Mouse (Mus musculus) Patski (cell line): Measurements from ENCODE around the gene Pygb. TPM values are rescaled to one million over a fixed set of nuclear protein-coding genes. Genes with fewer than 3 reads are reported as not detected.

Experiments
- ATAC-seq: fragments of 100-300 bp; one replicate; pipeline ENCODE4 v1.8.0; 2021
- CTCF ChIA-PET: fragments of 350-600 bp; sonication (Branson Sonifier 250); formaldehyde crosslinking; loops from one replicate; lab custom pipeline; 2022; ENCODE audit warnings: inconsistent platforms; lab: Charles Lee
- POLR2A ChIA-PET: fragments of 350-600 bp; sonication (Branson Sonifier 250); formaldehyde crosslinking; loops from one replicate; lab custom pipeline; 2022; ENCODE audit warnings: antibody characterized with exemption, inconsistent platforms; lab: Charles Lee
- DNase-seq: peaks from one replicate; pipeline ENCODE4 v3.0.0-alpha.2; 2011; ENCODE audit warnings: low read depth, low spot score
- H3K27me3 ChIP-seq: fragments of 371-371 bp; one replicate; pipeline ENCODE4 v1.5.1; 2021
- CTCF ChIP-seq: fragments of 100-300 bp; IDR thresholded peaks from one replicate; pipeline ENCODE4 v1.5.1; 2021
- in situ Hi-C: fragments of 300-500 bp; cut with MboI; formaldehyde crosslinking; loops from 3 replicates; pipeline ENCODE4 v1.11.1; 2018; ENCODE audit warnings: low pct_unique_long_range_greater_than_20kb, mixed read lengths
- polyA plus RNA-seq: library from polyadenylated mRNA; unstranded; gene quantifications from one replicate; pipeline ENCODE4 v1.2.3, GENCODE M21; 2021

The Pygb gene
- polyA plus RNA-seq, 1 experiment from 2014 or later, result 66.6 TPM

DNA sequence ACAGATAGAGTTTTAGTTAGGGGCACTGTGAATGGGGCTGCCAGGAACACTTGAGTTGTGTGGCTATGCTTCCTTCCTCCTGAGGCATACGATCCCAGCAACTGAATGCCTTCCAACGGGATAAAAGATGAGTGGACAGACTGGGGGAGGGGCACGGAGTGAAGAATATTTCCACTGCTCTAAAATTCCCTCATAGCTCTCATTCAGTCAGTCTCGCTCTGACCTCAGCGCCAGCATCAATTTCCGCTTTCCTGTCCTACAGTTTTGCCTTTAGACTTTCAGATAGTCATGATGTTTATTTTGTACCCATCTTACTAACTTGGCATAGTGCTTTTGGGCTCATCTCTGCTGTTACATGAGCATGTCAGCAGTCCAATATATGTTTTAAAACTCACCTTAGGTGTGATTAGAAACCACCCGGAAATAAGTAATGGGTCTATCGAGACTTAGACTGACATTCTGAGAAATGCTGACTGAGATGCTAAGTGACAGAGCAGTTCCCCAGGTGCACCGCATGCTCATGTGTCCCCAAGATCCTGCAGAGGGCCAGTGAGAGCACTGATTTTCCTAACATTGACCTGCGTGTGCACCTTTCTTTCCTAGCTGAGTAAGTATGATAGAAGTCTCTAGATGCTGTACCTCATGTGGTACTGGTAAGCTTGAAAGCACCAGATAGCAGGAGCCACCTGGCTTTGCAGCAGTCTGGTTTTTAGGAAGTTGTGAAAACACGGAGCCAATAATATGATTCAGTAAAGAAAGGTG, 73.4 kb downstream of the Pygb start:
- ChIA-PET POLR2A (no interaction called here), CTCF (interaction anchor here (1.2 to 1.7 kb wide), 3 partner anchors 9 to 22 kb away, joined by 3 to 5 read pairs (median 4); no protein-coding TSS in a partner anchor)
- ATAC-seq (no peak), DNase-seq (no peak)
- in situ Hi-C loops, result no loop called here
- no peak for TF ChIP-seq CTCF
- H3K27me3 ChIP-seq, result no peaks in the 10 kb centered on the region

DNA sequence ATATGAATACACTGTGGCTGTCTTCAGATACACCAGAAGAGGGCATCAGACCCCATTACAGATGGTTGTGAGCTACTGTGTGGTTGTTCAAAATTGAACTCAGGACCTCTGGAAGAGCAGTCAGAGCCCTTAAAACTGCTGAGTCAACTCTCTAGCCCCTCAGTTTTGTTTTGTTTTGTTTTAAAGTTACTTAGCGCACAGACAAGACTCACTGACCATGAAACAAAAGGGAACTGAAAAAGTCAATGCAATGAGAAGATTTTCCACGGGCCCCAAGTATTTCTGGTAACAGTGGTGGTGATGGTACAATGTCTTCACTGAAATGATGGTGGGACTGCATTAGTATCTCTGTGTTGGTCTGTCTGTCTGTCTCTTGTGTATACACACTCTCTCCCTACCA, 74.6 kb downstream of the Pygb start:
- in situ Hi-C loops, result no loop called here

DNA sequence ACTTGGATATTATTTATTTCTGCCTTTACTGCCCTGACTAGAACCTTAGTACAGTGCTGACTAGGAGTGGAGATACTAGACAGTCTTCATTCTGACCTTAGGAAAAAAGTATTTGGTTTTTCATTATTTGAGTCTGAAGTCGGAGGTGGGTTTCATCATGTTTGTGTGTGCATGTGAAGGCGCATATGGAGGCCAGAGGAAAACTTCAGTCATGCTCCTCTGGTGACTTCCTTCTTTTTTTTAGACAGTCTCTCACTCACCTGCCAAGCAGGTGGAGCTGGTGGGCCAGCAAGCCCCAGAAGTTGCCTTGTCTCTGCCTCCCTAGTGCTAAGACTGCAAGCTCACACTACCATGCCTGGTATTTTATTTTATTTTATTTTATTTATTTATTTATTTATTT, 80.5 kb downstream of the Pygb start:
- CTCF ChIA-PET, result no interaction called here
- TF ChIP-seq CTCF, result no peak

More for the DNA sequence above, 74.6 kb downstream of the Pygb start:
- ChIA-PET POLR2A (interaction anchor here (0.6 kb wide), 1 partner anchor 674 kb away, joined by 3 read pairs; no protein-coding TSS in a partner anchor), CTCF (interaction anchor here (0.8 to 1.4 kb wide), 3 partner anchors 13 to 137 kb away, joined by 3 to 4 read pairs (median 3); no protein-coding TSS in a partner anchor)
- no peak for ATAC-seq
- H3K27me3 ChIP-seq, result no peaks in the 10 kb centered on the region
- no peak for TF ChIP-seq CTCF
- DNase-seq, result no peak

DNA sequence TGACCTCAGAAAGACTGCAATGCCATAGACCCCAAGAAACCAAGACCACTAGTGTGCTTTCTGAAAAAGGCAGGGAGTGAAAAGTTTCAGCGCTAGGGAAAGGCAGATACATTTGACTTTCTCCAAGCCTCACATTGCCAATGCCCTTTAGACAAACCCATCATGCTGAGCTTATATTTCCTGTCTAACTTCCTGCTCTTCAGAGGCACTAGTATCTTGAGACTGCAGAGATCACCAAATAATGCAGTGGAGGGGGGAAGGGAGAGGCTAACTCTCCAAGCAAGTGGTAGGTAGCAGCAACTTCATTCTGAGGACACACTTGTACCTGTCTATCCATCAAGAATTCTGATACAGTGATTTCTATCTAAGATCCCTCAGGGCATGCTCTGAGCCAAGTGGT, 82.9 kb downstream of the Pygb start:
- in situ Hi-C loops, result no loop called here
- DNase-seq, result no peak
- CTCF ChIA-PET, result interaction anchor here (0.9 kb wide), 1 partner anchor 25 kb away, joined by 4 read pairs; no protein-coding TSS in a partner anchor
- POLR2A ChIA-PET, result interaction anchor here (0.6 kb wide), 1 partner anchor 31 kb away, joined by 4 read pairs; no protein-coding TSS in a partner anchor
- no peak for TF ChIP-seq CTCF
- no peaks in the 10 kb centered on the region for H3K27me3 ChIP-seq
- ATAC-seq, result no peak

More for the DNA sequence above, 80.5 kb downstream of the Pygb start:
- DNase-seq (no peak), ATAC-seq (no peak)
- POLR2A ChIA-PET, result no interaction called here
- in situ Hi-C loops, result no loop called here
- H3K27me3 ChIP-seq, result no peaks in the 10 kb centered on the region

- no peak for DNase-seq
- TF ChIP-seq CTCF, result no peak
- no peak for ATAC-seq
- CTCF ChIA-PET, result interaction anchor here (1.0 to 2.2 kb wide), 2 partner anchors 13 to 14 kb away, joined by 3 to 7 read pairs; no protein-coding TSS in a partner anchor
- POLR2A ChIA-PET, result interaction anchor here (0.6 kb wide), 1 partner anchor 13 kb away, joined by 4 read pairs; no protein-coding TSS in a partner anchor
- in situ Hi-C loops, result no loop called here
- no peaks in the 10 kb centered on the region for H3K27me3 ChIP-seq
Measured at GRCm38 (mm10) chr2:150874508-150874907, 88.0 kb downstream of the Pygb start.

DNA sequence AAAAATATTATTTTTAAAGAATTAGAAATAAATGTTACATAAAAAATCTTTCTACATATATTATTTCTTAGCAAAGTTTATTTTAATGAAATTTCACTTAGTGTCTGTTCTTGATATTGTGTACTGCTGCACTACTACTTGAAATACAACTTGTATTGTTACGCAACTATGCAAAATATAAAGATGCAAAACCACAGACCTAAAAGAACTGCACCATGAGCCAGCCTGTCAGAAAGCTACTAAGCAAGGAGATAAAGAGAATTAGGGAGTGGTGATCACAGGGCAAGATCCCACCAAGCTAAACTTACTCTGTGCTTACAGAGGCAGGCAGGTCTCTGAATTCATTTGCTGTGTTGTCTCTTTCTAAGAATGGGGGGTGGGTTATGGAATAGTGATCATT, 88.7 kb downstream of the Pygb start:
- ChIA-PET POLR2A (no interaction called here), CTCF (interaction anchor here (2.2 kb wide), 1 partner anchor 14 kb away, joined by 7 read pairs; no protein-coding TSS in a partner anchor)
- in situ Hi-C loops, result no loop called here
- ATAC-seq (no peak), DNase-seq (no peak)
- TF ChIP-seq CTCF, result no peak
- no peaks in the 10 kb centered on the region for H3K27me3 ChIP-seq

DNA sequence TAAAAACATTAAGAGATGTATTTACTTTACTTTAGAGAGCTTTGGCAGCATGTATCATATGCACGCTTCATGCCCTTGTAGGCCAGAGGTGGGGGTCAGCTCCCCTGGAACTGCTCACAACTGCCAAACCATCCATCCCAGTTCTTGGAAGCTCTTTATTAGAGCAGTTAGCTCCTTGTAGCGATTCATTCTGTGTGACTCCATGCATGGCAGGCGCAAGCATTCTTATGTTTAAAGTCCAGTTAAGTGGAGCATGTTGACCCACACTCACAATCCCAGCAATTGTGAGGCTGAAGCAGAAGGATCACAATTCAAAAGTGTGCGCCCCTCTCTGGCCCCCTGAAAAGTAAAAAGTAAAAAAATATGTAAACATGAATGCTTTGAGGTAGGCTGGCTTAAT, 91.0 kb downstream of the Pygb start:
- DNase-seq (no peak), ATAC-seq (no peak)
- no peaks in the 10 kb centered on the region for H3K27me3 ChIP-seq
- in situ Hi-C loops, result no loop called here
- no peak for TF ChIP-seq CTCF
- POLR2A ChIA-PET, result no interaction called here
- CTCF ChIA-PET, result interaction anchor here (1.4 kb wide), 1 partner anchor 14 kb away, joined by 3 read pairs; no protein-coding TSS in a partner anchor

Other genes starting within 250 kb of the Pygb start
- not detected for gene Cst7, start 216.3 kb upstream of the Pygb start, polyA plus RNA-seq
- gene Apmap, start 178.2 kb upstream of the Pygb start, polyA plus RNA-seq, result 68.9 TPM
- gene Acss1, start 118.2 kb upstream of the Pygb start, polyA plus RNA-seq, result 0.77 TPM
- not detected for gene Vsx1, start 97.4 kb upstream of the Pygb start, polyA plus RNA-seq
- gene Entpd6, start 37.7 kb upstream of the Pygb start, polyA plus RNA-seq, result 8.9 TPM
- 78.5 TPM for gene Abhd12, start 118.0 kb downstream of the Pygb start, polyA plus RNA-seq
- 10.5 TPM for gene Gins1, start 118.7 kb downstream of the Pygb start, polyA plus RNA-seq